Mouse (Mus musculus) forebrain, embryonic 12.5 days (tissue): ENCODE results near the gene Gm48552. TPM values are rescaled to one million over a fixed set of nuclear protein-coding genes. Genes with fewer than 3 reads are reported as not detected.

Source experiments
- ATAC-seq: fragments of 200-750 bp; cut with Nextera tagmentation; 2 replicates; pipeline ENCODE4 v1.8.0; 2017; ENCODE audit warnings: moderate TSS enrichment; ENCODE audit not compliant: low FRiP score
- H3K27ac ChIP-seq: fragments of 300-500 bp; sonication (generic); 2 replicates; pipeline ENCODE4 v1.5.1; 2016; ENCODE audit warnings: mild to moderate bottlenecking
- H3K27me3 ChIP-seq: fragments of 300-500 bp; sonication (generic); 2 replicates; pipeline ENCODE4 v1.6.1; 2016; ENCODE audit warnings: mild to moderate bottlenecking
- H3K36me3 ChIP-seq: fragments of 300-500 bp; sonication (generic); replicated peaks from 2 replicates; pipeline ENCODE4 v1.6.1; 2016; ENCODE audit warnings: mild to moderate bottlenecking
- H3K4me1 ChIP-seq: fragments of 300-500 bp; sonication (generic); 2 replicates; pipeline ENCODE4 v1.6.1; 2016
- H3K4me2 ChIP-seq: fragments of 300-500 bp; sonication (generic); 2 replicates; pipeline ENCODE4 v1.6.1; 2016; ENCODE audit warnings: mild to moderate bottlenecking, moderate library complexity
- H3K4me3 ChIP-seq: fragments of 300-500 bp; sonication (generic); replicated peaks from 2 replicates; pipeline ENCODE4 v1.5.1; 2016; ENCODE audit warnings: mild to moderate bottlenecking
- H3K9ac ChIP-seq: fragments of 300-500 bp; sonication (generic); 2 replicates; pipeline ENCODE4 v1.6.1; 2016; ENCODE audit warnings: mild to moderate bottlenecking
- H3K9me3 ChIP-seq: fragments of 300-500 bp; sonication (generic); 2 replicates; pipeline ENCODE4 v1.6.1; 2016
- whole genome bisulfite sequencing: fragments of 180-500 bp; shearing (Covaris S2); methylation state at CpG from one replicate; pipeline ENCODE4 v1.1.7; 2016; 5-methylcytosine and 5-hydroxymethylcytosine counted together
- polyA plus RNA-seq: library from polyadenylated mRNA; unstranded; fragments of >200 nt; fragmentation: Nextera tagmentation; extraction: Ambion mirVana; gene quantifications from 2 replicates; pipeline ENCODE4 v1.2.1, GENCODE M21; 2016

The Gm48552 gene
- polyA plus RNA-seq, 1 experiment from 2014 or later = 1.4 TPM

DNA sequence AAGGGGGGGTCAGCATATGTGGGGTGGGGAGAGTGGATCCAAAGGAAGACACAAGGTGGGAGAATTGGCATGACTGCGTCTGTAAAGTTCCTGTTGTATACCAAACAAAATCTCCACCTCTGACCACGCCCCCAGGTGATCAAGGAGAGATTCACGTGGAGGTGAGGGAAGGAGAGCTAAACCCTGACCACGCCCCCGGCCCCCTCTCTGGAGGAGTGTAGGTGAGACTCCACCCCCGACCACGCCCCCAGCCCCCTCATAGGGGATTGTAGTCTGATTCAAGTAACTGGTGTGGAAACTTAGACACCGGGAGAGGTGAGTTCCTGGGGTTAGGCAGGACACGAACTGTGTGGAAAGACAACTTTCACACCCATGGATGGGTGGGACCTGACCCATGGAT lies 15.3 kb downstream of the Gm48552 start:
- peaks cover 70% of the 10 kb centered on the region for H3K27me3 ChIP-seq
- H3K4me3 ChIP-seq = no peak overlapping the region
- no peak for ATAC-seq
- no peak overlapping the region for H3K27ac ChIP-seq
- H3K4me1 ChIP-seq = peaks cover 75% of the 10 kb centered on the region
- no peak overlapping the region for H3K9ac ChIP-seq
- WGBS = 12% methylated on average over 9 of the region's 9 CpGs
- H3K36me3 ChIP-seq = peaks cover 30% of the 10 kb centered on the region
- H3K4me2 ChIP-seq = no peak overlapping the region
- no peaks in the 10 kb centered on the region for H3K9me3 ChIP-seq

DNA sequence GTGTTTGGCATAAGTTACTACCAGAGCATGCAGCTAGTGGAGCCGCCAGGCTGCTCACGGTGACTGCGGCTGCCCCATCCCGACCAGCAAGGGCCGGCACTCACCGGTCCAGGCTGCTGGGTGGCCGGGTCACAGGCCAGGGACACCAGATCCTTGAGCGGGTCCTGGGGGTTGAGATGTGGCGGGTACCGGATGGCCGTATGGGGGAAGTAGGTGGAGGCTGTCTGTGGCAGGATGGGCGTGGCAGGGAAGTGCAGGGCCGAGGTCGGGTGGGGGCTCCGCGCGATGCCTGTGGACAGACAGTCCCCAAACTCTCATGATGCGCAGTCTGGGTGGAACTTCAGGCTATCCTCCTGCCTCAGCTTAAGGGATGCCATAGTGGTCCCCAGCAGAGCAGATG lies 15.9 kb downstream of the Gm48552 start:
- Histone ChIP-seq H3K27me3 (peaks cover 69% of the 10 kb centered on the region), H3K27ac (no peak overlapping the region), H3K4me1 (peaks cover 77% of the 10 kb centered on the region), H3K4me3 (no peak overlapping the region), H3K36me3 (peaks cover 24% of the 10 kb centered on the region), H3K9ac (no peak overlapping the region), H3K4me2 (no peak overlapping the region), H3K9me3 (no peaks in the 10 kb centered on the region)
- no peak for ATAC-seq
- WGBS = 59% methylated on average over 18 of the region's 18 CpGs

DNA sequence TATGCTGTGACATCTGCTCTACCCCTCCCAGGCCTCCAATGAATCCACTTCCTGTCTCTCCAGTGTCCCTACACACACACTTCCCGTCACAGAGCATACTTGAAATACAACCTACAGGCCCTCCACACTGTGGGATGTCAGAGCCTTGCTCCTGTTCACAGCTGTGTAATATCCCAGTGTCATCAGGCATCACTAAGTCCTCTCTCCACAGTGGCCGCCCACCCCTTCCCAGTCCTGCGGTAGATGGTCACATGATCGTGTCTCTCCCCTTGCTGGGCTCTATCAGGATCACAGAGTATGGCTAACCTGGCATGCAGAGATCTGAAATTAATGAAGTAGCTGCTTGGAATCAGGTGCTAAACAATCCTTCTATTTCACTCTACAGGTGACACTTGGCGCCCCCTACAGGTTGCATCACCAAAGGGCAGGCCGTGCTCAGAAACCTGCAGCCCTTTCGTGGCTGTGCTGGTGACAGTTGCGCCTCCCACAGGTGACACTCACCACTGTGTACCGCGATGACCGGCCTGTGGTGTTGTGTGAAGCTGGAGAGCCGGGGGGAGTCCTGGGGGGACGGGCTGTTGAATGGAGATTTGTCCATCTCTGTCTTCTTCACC lies 16.9 kb downstream of the Gm48552 start:
- Histone ChIP-seq H3K4me2 (no peak overlapping the region), H3K27ac (no peak overlapping the region), H3K9ac (no peak overlapping the region), H3K4me1 (peaks cover 76% of the 10 kb centered on the region), H3K36me3 (peaks cover 15% of the 10 kb centered on the region), H3K4me3 (no peak overlapping the region), H3K9me3 (no peaks in the 10 kb centered on the region), H3K27me3 (peaks cover 59% of the 10 kb centered on the region)
- WGBS = 43% methylated on average over 13 of the region's 13 CpGs
- no peak for ATAC-seq

- H3K27ac ChIP-seq = no peak overlapping the region
- H3K4me2 ChIP-seq = peak overlapping the region; percentile 29
- H3K36me3 ChIP-seq = peaks cover 15% of the 10 kb centered on the region
- ATAC-seq = no peak
- WGBS = 27% methylated on average over 24 of the region's 24 CpGs
- H3K9me3 ChIP-seq = no peaks in the 10 kb centered on the region
- no peak overlapping the region for H3K9ac ChIP-seq
- H3K4me1 ChIP-seq = peaks cover 75% of the 10 kb centered on the region
- peaks cover 57% of the 10 kb centered on the region for H3K27me3 ChIP-seq
- H3K4me3 ChIP-seq = peak overlapping the region; percentile 15; the same call in 1 of the 2 replicates
Measured at GRCm38 (mm10) chr10:81406504-81407440, 18.0 kb downstream of the Gm48552 start.

- Histone ChIP-seq H3K27me3 (peaks cover 57% of the 10 kb centered on the region), H3K27ac (no peak overlapping the region), H3K9ac (no peak overlapping the region)
Measured at GRCm38 (mm10) chr10:81407539-81408423, 19.0 kb downstream of the Gm48552 start.

DNA sequence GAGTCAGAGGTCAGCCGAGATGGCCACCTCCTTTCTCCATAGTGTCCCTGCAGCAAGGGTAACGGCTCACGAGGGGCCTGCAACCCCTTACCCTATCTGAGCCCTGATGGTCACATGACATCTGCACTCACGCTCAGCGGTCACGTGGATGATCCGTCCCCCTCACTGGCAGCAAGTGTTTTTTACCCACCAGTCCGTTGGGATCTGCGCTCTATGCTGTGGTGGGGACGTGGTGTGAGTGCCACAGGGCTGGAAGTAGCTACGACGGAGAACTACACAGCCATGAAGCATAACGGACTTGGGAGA lies 19.6 kb downstream of the Gm48552 start:
- Histone ChIP-seq H3K4me3 (no peak overlapping the region), H3K4me2 (no peak overlapping the region), H3K9ac (no peak overlapping the region), H3K27ac (no peak overlapping the region), H3K4me1 (peaks cover 69% of the 10 kb centered on the region), H3K36me3 (peaks cover 15% of the 10 kb centered on the region), H3K27me3 (peaks cover 54% of the 10 kb centered on the region), H3K9me3 (no peaks in the 10 kb centered on the region)
- ATAC-seq = no peak
- WGBS = 45% methylated on average over 13 of the region's 13 CpGs

More at GRCm38 (mm10) chr10:81407539-81408423, 19.0 kb downstream of the Gm48552 start:
- Histone ChIP-seq H3K9me3 (no peaks in the 10 kb centered on the region), H3K4me2 (peak overlapping the region; percentile 29), H3K4me3 (peak overlapping the region; percentile 15; the same call in 1 of the 2 replicates), H3K36me3 (peaks cover 15% of the 10 kb centered on the region), H3K4me1 (peaks cover 71% of the 10 kb centered on the region)
- WGBS = 23% methylated on average over 31 of the region's 31 CpGs
- no peak for ATAC-seq

GRCm38 (mm10) chr10:81408871-81409291 lies 20.1 kb downstream of the Gm48552 start:
- H3K9ac ChIP-seq = no peak overlapping the region
- H3K27ac ChIP-seq = peak overlapping the region; percentile 37; the same call in 1 of the 2 replicates
- H3K36me3 ChIP-seq = peaks cover 15% of the 10 kb centered on the region
- peaks cover 71% of the 10 kb centered on the region for H3K4me1 ChIP-seq
- H3K9me3 ChIP-seq = no peaks in the 10 kb centered on the region
- H3K27me3 ChIP-seq = peaks cover 52% of the 10 kb centered on the region
- no peak; the same call in 1 of the 2 replicates for ATAC-seq
- no peak overlapping the region for H3K4me3 ChIP-seq
- WGBS = 17% methylated on average over 9 of the region's 9 CpGs
- H3K4me2 ChIP-seq = no peak overlapping the region

GRCm38 (mm10) chr10:81409330-81409729 lies 20.5 kb downstream of the Gm48552 start:
- peak overlapping the region; percentile 37; the same call in 1 of the 2 replicates for H3K27ac ChIP-seq
- H3K4me1 ChIP-seq = peaks cover 72% of the 10 kb centered on the region
- ATAC-seq = no peak
- no peak overlapping the region for H3K9ac ChIP-seq
- H3K9me3 ChIP-seq = no peaks in the 10 kb centered on the region
- peaks cover 15% of the 10 kb centered on the region for H3K36me3 ChIP-seq
- peaks cover 47% of the 10 kb centered on the region for H3K27me3 ChIP-seq
- WGBS = 14% methylated on average over 8 of the region's 8 CpGs
- H3K4me3 ChIP-seq = no peak overlapping the region
- H3K4me2 ChIP-seq = no peak overlapping the region

DNA sequence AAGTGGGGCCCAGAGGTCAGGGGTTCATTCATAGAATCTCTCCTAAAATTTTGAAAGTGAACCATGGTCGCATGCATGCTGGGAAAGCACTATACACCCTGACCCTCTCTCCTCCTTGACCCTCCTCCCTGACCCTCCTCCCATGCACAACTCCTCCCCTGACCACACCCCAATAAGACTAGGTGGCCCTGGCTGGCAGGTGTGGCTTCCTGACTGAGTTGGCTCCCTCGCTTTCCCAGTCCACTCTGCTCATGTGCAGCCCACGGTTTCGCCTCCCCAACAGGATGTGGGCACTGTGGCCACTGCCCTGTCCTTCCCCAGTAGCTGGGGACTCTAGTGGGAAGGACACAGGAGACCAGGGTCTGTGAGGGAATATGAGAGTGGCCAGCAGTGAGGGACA lies 21.5 kb downstream of the Gm48552 start:
- Histone ChIP-seq H3K4me2 (no peak overlapping the region), H3K9ac (no peak overlapping the region), H3K36me3 (peaks cover 15% of the 10 kb centered on the region), H3K27ac (no peak overlapping the region), H3K27me3 (peaks cover 37% of the 10 kb centered on the region), H3K4me3 (no peak overlapping the region), H3K9me3 (no peaks in the 10 kb centered on the region), H3K4me1 (peaks cover 82% of the 10 kb centered on the region)
- 67% methylated on average over 4 of the region's 4 CpGs for WGBS
- no peak for ATAC-seq

- Histone ChIP-seq H3K36me3 (peaks cover 9% of the 10 kb centered on the region), H3K9me3 (no peaks in the 10 kb centered on the region), H3K4me3 (no peak overlapping the region), H3K9ac (no peak overlapping the region), H3K4me2 (no peak overlapping the region), H3K27me3 (peaks cover 30% of the 10 kb centered on the region), H3K27ac (peak overlapping the region; percentile 71; the same call in 1 of the 2 replicates), H3K4me1 (peaks cover 88% of the 10 kb centered on the region)
- no peak for ATAC-seq
- 83% methylated on average over 9 of the region's 9 CpGs for WGBS
Measured at GRCm38 (mm10) chr10:81410981-81411380, 22.2 kb downstream of the Gm48552 start.

DNA sequence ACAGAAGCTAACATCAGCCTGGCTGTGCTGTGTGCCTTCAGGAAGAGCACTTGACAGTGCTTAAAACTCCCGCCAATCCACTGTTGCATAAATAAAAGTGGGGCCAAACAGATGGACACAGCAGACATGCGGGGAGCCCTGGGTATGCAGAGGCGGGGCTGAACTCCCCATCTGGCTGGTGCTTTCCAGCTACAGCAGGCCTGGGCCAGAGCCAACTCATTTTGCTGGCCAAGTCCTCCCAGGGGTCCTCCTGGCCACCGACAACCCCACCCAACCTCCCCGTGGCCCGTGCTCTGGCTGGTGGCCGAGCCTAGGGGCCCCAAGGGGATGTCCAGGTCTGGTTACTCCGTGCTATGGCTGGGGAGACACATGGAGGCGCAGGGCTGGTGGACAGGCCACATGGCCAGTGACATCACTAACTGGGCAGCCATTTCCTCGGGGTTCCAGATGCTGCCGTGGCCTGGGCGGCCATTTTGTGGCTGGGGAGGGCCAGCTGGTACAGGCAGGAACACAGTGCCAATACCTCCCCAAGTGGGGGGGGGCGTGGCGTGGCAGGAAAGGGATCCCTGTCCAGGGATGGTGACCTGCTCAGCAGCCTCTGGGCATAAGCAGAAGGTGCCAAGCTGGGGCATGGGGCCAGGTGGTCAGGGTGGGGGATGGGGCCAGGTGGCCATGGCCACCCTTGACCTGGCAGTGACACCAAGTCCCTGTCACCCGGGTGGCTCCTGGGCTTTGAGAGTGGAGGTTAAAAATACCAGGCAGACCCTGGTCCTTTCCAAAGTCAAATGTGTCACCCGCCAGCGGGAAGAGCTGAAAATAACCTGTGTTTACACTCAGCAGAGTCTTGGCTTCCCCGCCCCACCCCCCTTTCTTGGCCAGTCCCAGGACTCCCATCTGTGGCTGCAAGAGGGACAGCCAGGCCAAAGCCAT lies 22.9 kb downstream of the Gm48552 start:
- Histone ChIP-seq H3K4me3 (no peak overlapping the region), H3K9me3 (no peaks in the 10 kb centered on the region), H3K27me3 (peaks cover 23% of the 10 kb centered on the region), H3K27ac (peak overlapping the region; percentile 71), H3K4me1 (peaks cover 90% of the 10 kb centered on the region), H3K36me3 (peaks cover 4% of the 10 kb centered on the region; the same call in 1 of the 2 replicates), H3K4me2 (no peak overlapping the region), H3K9ac (no peak overlapping the region; the same call in 1 of the 2 replicates)
- 77% methylated on average over 18 of the region's 18 CpGs for WGBS
- ATAC-seq = no peak
